Mouse (Mus musculus) forebrain, embryonic 10.5 days (tissue): ENCODE data around the gene Pparg. TPM values are rescaled to one million over a fixed set of nuclear protein-coding genes. Genes with fewer than 3 reads are reported as not detected.

Experiments used
- DNase-seq: peaks from one replicate; pipeline ENCODE4 v3.0.0-alpha.2; 2017; ENCODE audit warnings: low spot score; ENCODE audit errors: extremely low spot score
- H3K27ac ChIP-seq: fragments of 300-500 bp; sonication (generic); 2 replicates; pipeline ENCODE4 v1.5.1; 2016; ENCODE audit warnings: mild to moderate bottlenecking
- H3K27me3 ChIP-seq: fragments of 300-500 bp; sonication (generic); 2 replicates; pipeline ENCODE4 v1.6.1; 2016; ENCODE audit warnings: mild to moderate bottlenecking; ENCODE audit not compliant: poor library complexity, severe bottlenecking
- H3K36me3 ChIP-seq: fragments of 300-500 bp; sonication (generic); replicated peaks from 2 replicates; pipeline ENCODE4 v1.6.1; 2016; ENCODE audit warnings: mild to moderate bottlenecking, moderate library complexity
- H3K4me1 ChIP-seq: fragments of 300-500 bp; sonication (generic); 2 replicates; pipeline ENCODE4 v1.6.1; 2016
- H3K4me3 ChIP-seq: fragments of 300-500 bp; sonication (generic); 2 replicates; pipeline ENCODE4 v1.5.1; 2016; ENCODE audit warnings: mild to moderate bottlenecking, moderate library complexity
- H3K9me3 ChIP-seq: fragments of 300-500 bp; sonication (generic); 2 replicates; pipeline ENCODE4 v1.6.1; 2016; ENCODE audit warnings: mild to moderate bottlenecking, moderate library complexity
- WGBS: fragments of 180-500 bp; shearing (Covaris S2); methylation state at CpG from one replicate; pipeline ENCODE4 v1.1.7; 2016; 5-methylcytosine and 5-hydroxymethylcytosine counted together
- polyA plus RNA-seq: library from polyadenylated mRNA; unstranded; fragments of >200 nt; fragmentation: Nextera tagmentation; extraction: Ambion mirVana; gene quantifications from 2 replicates; pipeline ENCODE4 v1.2.1, GENCODE M21; 2016

The Pparg gene
- polyA plus RNA-seq, 1 experiment from 2014 or later: 0.07 TPM

GRCm38 (mm10) chr6:115477081-115477695, 116.4 kb downstream of the Pparg start:
- WGBS: 52% methylated on average over 7 of the region's 7 CpGs
- no peak for DNase-seq

GRCm38 (mm10) chr6:115479963-115480321, 119.2 kb downstream of the Pparg start:
- H3K4me1 ChIP-seq: peaks cover 24% of the 10 kb centered on the region
- no peak for DNase-seq
- no peak overlapping the region for H3K27ac ChIP-seq
- H3K4me3 ChIP-seq: no peak overlapping the region
- H3K27me3 ChIP-seq: peaks cover 91% of the 10 kb centered on the region
- H3K36me3 ChIP-seq: no peaks in the 10 kb centered on the region
- H3K9me3 ChIP-seq: no peaks in the 10 kb centered on the region

More at GRCm38 (mm10) chr6:115477081-115477695, 116.4 kb downstream of the Pparg start:
- no peaks in the 10 kb centered on the region for H3K36me3 ChIP-seq
- peaks cover 67% of the 10 kb centered on the region for H3K27me3 ChIP-seq
- no peak overlapping the region for H3K27ac ChIP-seq
- H3K9me3 ChIP-seq: no peaks in the 10 kb centered on the region
- H3K4me1 ChIP-seq: peaks cover 24% of the 10 kb centered on the region
- no peak overlapping the region for H3K4me3 ChIP-seq

GRCm38 (mm10) chr6:115480322-115481017, 119.7 kb downstream of the Pparg start:
- WGBS: 42% methylated on average over 5 of the region's 5 CpGs
- peaks cover 96% of the 10 kb centered on the region for H3K27me3 ChIP-seq

GRCm38 (mm10) chr6:115481018-115481354, 120.2 kb downstream of the Pparg start:
- WGBS: 2% methylated on average over 1 of the region's 1 CpGs
- H3K4me3 ChIP-seq: no peak overlapping the region
- H3K4me1 ChIP-seq: peaks cover 24% of the 10 kb centered on the region
- no peak overlapping the region for H3K27ac ChIP-seq
- no peak for DNase-seq
- no peaks in the 10 kb centered on the region for H3K36me3 ChIP-seq
- H3K27me3 ChIP-seq: peaks cover 99% of the 10 kb centered on the region
- H3K9me3 ChIP-seq: no peaks in the 10 kb centered on the region

More at GRCm38 (mm10) chr6:115480322-115481017, 119.7 kb downstream of the Pparg start:
- no peak for DNase-seq
- no peak overlapping the region for H3K4me3 ChIP-seq
- H3K4me1 ChIP-seq: peaks cover 24% of the 10 kb centered on the region
- no peak overlapping the region for H3K27ac ChIP-seq
- H3K36me3 ChIP-seq: no peaks in the 10 kb centered on the region
- H3K9me3 ChIP-seq: no peaks in the 10 kb centered on the region

- Histone ChIP-seq H3K27me3 (peaks cover 99% of the 10 kb centered on the region), H3K4me1 (peaks cover 24% of the 10 kb centered on the region), H3K36me3 (no peaks in the 10 kb centered on the region), H3K4me3 (no peak overlapping the region), H3K9me3 (no peaks in the 10 kb centered on the region), H3K27ac (no peak overlapping the region)
- DNase-seq: no peak
- 32% methylated on average over 3 of the region's 3 CpGs for WGBS
Measured at GRCm38 (mm10) chr6:115481603-115482002, 120.9 kb downstream of the Pparg start.

GRCm38 (mm10) chr6:115485635-115486034, 124.9 kb downstream of the Pparg start:
- Histone ChIP-seq H3K27me3 (peaks cover 67% of the 10 kb centered on the region), H3K9me3 (no peaks in the 10 kb centered on the region), H3K36me3 (no peaks in the 10 kb centered on the region), H3K27ac (no peak overlapping the region), H3K4me1 (peaks cover 13% of the 10 kb centered on the region), H3K4me3 (no peak overlapping the region)
- no peak for DNase-seq
- 75% methylated on average over 6 of the region's 6 CpGs for WGBS

- H3K36me3 ChIP-seq: no peaks in the 10 kb centered on the region
- H3K4me1 ChIP-seq: no peaks in the 10 kb centered on the region
- peaks cover 25% of the 10 kb centered on the region for H3K27me3 ChIP-seq
- H3K27ac ChIP-seq: no peak overlapping the region
- DNase-seq: no peak
- no peak overlapping the region for H3K4me3 ChIP-seq
- H3K9me3 ChIP-seq: no peaks in the 10 kb centered on the region
- WGBS: 72% methylated on average over 9 of the region's 9 CpGs
Measured at GRCm38 (mm10) chr6:115489831-115490230, 129.1 kb downstream of the Pparg start.

GRCm38 (mm10) chr6:115492952-115493613, 132.3 kb downstream of the Pparg start:
- no peaks in the 10 kb centered on the region for H3K27me3 ChIP-seq
- H3K9me3 ChIP-seq: no peaks in the 10 kb centered on the region
- H3K27ac ChIP-seq: no peak overlapping the region
- no peaks in the 10 kb centered on the region for H3K36me3 ChIP-seq
- H3K4me1 ChIP-seq: no peaks in the 10 kb centered on the region
- WGBS: 81% methylated on average over 11 of the region's 11 CpGs
- H3K4me3 ChIP-seq: no peak overlapping the region
- no peak for DNase-seq

- Histone ChIP-seq H3K4me1 (no peaks in the 10 kb centered on the region), H3K9me3 (no peaks in the 10 kb centered on the region), H3K27ac (no peak overlapping the region), H3K27me3 (no peaks in the 10 kb centered on the region), H3K4me3 (no peak overlapping the region), H3K36me3 (no peaks in the 10 kb centered on the region)
- DNase-seq: no peak
Measured at GRCm38 (mm10) chr6:115493824-115494223, 133.1 kb downstream of the Pparg start.

- peaks cover 4% of the 10 kb centered on the region; the same call in 1 of the 2 replicates for H3K4me1 ChIP-seq
- 78% methylated on average over 14 of the region's 14 CpGs for whole genome bisulfite sequencing
- DNase-seq: no peak
- H3K4me3 ChIP-seq: no peak overlapping the region
- no peaks in the 10 kb centered on the region for H3K36me3 ChIP-seq
- H3K27me3 ChIP-seq: no peaks in the 10 kb centered on the region
- H3K9me3 ChIP-seq: no peaks in the 10 kb centered on the region
- peak overlapping the region; percentile 20; the same call in 1 of the 2 replicates for H3K27ac ChIP-seq
Measured at GRCm38 (mm10) chr6:115499540-115499939, 138.8 kb downstream of the Pparg start.

GRCm38 (mm10) chr6:115500234-115500633, 139.5 kb downstream of the Pparg start:
- Histone ChIP-seq H3K36me3 (no peaks in the 10 kb centered on the region), H3K4me3 (no peak overlapping the region), H3K27me3 (no peaks in the 10 kb centered on the region), H3K4me1 (peaks cover 4% of the 10 kb centered on the region; the same call in 1 of the 2 replicates), H3K27ac (no peak overlapping the region), H3K9me3 (no peaks in the 10 kb centered on the region)
- DNase-seq: no peak
- 86% methylated on average over 10 of the region's 10 CpGs for WGBS

- 78% methylated on average over 3 of the region's 3 CpGs for WGBS
- DNase-seq: no peak
- H3K36me3 ChIP-seq: no peaks in the 10 kb centered on the region
- no peak overlapping the region for H3K27ac ChIP-seq
- H3K27me3 ChIP-seq: no peaks in the 10 kb centered on the region
- no peaks in the 10 kb centered on the region for H3K9me3 ChIP-seq
- no peak overlapping the region for H3K4me3 ChIP-seq
- peaks cover 4% of the 10 kb centered on the region; the same call in 1 of the 2 replicates for H3K4me1 ChIP-seq
Measured at GRCm38 (mm10) chr6:115501131-115501530, 140.4 kb downstream of the Pparg start.

- no peaks in the 10 kb centered on the region for H3K27me3 ChIP-seq
Measured at GRCm38 (mm10) chr6:115503038-115503437, 142.3 kb downstream of the Pparg start.

More at GRCm38 (mm10) chr6:115503038-115503437, 142.3 kb downstream of the Pparg start:
- no peak overlapping the region for H3K4me3 ChIP-seq
- 90% methylated on average over 4 of the region's 4 CpGs for WGBS
- no peaks in the 10 kb centered on the region; the same call in 1 of the 2 replicates for H3K9me3 ChIP-seq
- H3K36me3 ChIP-seq: no peaks in the 10 kb centered on the region
- H3K27ac ChIP-seq: no peak overlapping the region
- H3K4me1 ChIP-seq: peaks cover 4% of the 10 kb centered on the region; the same call in 1 of the 2 replicates
- DNase-seq: no peak
